Mouse (Mus musculus) frontal cortex, postnatal 10 days (tissue): ENCODE data around the gene Ctf1.
"Not testable (repeated sequence)": the region's sequence is repeated elsewhere in the genome, so short reads cannot be mapped to it uniquely, and the experiment has no call there.

Experiments
- DNase-seq, 2 experiments: peaks; one replicate each; pipeline ENCODE4 v3.0.0; 2022; ENCODE audit warnings: low spot score in 2 of 2, mixed read lengths in 1 of 2

Gene Ctf1

DNA sequence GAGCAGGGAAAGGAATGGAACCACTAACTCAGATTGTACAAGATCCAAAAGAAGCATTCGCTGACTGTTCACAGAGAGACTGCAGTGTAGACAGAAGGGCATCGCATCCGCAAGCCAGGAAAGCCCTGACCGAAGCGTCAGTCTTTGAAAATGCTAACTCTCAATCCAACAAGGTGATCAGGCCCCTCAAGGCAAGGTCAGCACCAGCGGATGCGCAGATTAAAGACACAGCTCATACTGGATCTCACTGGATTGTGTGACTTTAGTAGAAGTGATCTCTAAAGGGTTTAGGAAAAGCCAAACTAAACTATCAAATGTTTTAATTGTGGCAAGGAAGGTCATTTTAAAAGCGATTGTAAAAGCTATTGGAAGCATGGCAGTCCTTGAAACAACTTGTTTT is 19.2 kb upstream of the Ctf1 start:
- no peak for DNase-seq

DNA sequence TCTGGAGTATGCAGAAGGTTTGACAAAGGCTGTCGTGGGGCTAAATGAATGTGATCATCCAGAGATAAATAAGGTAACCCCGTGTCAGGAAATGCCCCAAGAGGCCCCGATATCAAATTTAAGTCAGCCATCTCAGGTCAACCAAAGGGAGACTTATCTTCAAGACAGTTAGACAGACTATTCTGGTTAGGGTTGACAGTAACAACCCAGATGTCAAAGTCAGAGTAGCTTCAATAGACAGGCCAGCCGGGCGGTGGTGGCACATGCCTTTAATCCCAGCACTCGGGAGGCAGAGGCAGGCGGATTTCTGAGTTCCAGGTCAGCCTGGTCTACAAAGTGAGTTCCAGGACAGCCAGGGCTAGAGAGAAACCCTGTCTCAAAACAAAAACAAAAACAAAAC is 18.8 kb upstream of the Ctf1 start:
- DNase-seq, result not testable (repeated sequence)

DNA sequence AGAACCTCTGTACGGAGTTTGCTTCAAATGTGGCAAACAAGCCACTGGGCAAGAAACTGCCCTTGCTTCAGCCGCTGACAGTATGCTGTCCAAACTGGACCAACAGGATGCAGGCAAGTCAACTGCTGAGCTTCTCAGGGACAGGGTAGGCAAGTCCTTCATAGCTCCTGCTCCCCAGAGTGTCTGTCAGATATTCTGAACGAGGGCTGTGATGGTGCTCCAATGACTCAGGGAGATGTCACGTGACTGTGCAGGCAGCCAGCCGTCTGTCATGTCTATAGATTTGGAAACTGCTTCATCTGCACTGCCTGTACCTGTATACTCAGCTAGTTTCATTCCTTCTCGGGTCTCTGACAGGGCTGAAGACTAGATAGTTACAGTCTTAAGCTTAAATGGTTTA is 13.6 kb upstream of the Ctf1 start:
- DNase-seq, result no peak

DNA sequence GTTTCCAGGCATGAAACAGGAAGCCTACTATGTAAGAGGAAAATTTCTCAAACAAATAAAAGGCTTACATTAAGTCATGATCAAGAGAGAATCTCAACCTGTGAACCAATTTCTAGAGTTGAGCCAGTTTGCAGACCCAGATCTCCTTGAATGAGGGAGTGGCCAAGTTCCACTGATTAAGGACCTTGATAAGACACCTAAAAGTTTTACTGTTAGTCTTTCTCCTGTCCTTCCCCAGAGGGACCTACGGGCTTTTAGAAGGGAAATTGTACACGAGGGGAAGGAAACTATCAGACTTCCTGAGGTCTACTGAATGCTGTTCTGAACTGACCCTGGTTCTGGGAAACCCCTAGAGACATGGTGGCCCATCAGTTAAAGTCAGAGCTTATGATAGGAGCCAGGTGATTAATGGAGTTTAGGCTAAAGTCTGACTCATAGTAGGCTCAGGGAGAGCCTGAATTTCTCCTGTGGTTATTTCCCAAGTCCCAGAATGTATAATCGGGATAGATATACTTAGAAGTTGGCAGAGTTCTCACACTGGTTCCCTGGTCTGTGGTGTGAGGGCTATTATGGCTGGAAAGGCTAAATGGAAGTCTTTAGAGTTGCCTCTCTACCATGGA is 11.7 kb upstream of the Ctf1 start:
- DNase-seq, result no peak

DNA sequence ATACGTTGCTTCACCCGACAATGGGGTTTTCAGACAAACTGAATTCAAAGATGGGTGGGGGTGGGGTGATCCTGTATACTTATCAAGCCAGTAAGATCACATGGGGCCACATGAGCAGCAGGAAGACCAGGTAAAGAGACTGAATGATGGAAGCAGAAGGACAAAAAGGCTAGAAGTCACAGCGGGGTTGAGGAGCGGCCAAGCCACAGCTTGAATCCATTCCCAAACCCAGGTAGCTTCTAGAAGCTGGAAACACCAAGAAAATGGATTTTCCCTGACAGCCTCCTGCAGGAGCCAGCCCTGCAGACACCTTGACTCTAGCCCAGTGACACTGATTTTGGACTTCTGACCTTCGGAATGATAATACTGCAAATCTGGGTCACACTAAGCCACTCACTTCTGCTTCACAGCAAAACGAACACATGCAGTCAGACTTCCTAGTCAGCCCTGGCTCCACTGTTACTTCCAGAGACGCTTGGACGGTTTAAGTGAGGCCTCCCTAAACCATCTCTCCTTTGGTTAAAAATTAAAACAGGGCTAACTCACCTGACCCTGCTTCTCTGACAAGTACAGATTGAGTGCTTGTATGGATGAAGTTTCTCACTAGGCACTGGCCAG is 8.9 kb upstream of the Ctf1 start:
- DNase-seq, result no peak

DNA sequence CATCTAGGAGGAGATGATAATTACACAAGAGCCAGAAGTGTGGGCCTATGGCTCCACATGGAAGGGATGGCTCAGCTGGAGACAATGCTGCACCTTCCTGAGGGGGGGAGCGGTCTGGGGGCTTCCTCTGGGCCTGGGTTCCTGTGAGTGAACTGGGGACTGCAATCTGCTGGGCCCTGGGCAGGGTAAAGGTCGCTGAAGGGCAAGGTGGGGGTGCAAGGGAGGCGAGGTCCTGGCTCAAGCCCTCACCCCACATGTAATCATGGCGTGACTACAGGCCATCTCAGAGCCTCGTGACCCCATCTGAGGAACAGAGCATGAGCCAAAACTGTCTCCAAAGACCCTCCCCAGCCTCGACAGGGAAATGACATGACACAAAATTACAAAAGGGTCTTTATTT is 7.9 kb upstream of the Ctf1 start:
- no peak for DNase-seq

DNA sequence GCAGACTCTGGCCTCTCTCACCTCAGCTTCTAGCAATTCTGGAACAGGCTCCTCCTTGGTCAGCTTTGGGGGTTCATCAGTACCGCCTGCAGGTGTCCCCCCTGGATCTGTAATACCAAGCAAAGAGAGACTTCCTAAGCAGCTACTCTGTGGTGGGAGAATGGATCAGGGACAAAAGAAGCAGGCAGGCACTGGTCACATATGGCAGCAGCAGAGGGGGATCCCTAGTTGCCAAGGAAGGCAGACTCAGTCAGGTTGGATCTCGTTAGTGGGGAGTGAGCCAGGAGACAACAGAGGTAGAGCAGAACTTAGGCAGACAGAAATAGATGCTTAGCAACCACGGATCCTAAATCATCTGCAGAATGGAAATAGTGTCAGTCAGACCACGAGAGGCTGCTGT is 6.8 kb upstream of the Ctf1 start:
- no peak for DNase-seq

DNA sequence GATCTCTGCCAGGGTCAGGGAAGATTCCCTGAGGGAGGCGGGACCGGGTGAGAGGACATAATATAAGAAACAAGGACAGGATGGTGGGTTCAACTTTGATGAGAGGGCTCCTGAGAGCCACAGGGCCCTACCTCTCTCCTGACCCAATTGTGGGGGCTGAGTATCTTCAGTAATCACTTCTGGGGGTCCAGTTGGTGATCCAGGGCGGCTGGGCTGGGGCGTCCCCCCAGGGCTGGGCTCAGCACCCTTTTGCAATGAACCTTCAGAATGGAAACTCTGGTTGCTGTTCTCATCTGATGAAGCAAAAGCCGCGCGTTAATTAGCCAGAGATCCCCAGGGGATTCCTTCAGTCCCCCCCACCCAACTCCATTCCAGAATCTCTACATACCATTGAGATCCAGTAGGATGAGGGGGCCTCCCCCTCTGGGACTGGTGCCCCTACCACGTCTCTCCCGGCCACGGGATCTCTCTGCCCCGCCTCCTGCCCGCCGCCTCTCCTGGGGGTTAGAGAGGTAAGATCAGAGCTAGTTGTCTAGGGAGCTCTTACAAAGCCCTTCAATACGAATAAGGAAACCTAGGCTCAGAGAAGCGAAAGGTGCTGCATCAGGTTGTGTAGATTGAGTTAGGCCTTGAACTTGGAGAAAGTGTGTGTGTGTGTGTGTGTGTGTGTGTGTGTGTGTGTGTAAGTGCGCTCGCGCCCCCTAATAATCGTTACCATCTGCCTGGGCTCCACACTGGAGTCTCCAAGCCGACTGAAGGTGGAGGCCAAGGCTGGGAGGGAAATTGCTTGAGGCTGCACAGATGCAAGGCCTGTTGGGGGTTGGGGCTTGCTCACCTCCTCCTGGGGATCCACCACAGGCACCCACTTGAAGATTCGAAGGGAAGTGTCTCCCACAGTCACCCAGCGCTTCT is 5.2 kb upstream of the Ctf1 start:
- DNase-seq, result no peak

DNA sequence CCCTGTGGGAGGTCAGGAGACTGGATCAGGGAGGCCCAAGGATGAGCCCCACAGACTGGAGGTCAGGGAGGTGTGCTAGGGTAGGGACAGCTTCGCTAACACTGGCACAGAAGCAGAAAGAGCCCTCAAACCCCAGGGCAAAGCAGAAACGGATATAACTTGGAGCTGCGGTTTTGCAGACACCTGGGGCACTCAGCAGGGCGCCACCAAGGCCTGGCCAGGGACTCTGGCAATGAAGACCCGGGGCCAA is 4.7 kb upstream of the Ctf1 start:
- no peak for DNase-seq

DNA sequence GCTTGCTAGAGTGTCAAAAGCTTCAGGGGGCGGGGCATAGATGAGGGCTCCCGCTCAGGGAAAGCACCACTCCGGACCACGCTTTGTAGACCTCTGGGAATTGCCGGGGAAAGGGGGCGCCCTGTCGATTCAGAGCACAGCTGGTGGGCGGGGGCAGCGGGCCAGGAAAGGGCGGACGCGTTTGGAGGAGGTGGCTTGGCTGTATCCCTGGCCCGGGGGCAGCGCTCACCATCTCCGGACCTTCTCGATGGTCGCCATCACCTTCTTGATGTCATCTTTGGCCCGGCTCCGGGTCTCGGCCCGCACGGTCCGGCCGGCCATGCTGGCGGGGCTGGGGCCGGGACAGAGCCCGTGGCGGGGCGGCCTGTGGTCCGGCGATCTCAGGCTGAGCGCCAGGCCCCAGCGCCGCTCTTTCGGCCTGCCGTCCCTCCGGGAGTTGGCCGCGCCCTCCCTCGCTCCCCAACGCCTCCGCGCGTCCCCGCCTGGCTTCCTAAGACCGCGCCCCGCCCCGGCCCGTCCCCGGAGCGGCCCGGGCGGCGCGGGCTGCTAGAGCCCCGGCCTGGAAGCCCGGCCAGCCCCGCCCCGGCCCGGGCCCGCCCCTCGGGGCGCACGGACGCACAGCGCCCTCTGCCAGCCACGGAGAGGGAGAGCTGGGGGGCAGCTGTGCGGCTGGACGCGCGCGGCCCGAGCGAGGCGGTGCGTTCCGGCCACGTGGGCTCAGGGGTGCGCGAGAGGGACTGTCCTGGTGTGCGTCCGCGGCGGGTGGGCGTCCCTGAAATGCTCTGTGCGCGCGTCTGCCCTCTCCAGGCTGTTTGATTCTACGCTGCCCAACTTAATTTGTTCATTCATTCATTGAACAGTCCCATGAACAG is 4.1 kb upstream of the Ctf1 start, which contains the start of gene Bcl7c:
Gene Bcl7c (minus strand): TSS at position 727 of the 872 bp plus-strand sequence.
- DNase-seq, result peak; percentile 86 to 88

DNA sequence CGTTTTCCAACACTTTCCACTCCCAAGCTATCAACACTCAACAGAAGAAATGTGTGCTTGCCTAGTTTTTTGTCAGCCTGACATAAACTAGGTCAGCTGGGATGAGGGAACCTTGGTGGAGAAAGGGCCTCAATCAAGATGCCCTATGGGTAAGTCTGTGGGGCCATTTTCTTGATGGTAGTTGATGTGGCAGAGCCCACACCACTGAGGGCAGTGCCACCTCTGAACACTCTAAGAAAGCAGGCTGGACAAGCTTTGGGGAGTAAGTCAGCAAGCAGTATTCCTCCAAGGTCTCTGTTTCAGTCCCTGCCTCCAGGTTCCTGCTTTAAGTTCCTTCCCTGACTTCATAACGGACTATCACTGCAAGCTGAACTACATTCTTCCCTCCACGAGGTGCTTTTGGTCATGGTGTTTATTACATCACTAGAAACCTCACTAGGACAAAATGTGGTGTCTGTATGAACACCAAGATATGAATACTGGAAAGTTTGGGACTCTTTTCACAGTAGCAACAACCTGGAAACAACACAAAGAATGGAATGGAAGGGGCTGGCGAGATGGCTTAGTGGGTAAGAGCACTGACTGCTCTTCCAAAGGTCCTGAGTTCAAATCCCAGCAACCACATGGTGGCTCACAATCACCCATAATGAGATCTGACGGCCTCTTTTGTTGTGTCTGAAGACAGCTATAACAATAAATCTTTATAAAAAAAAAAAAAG is 3.1 kb upstream of the Ctf1 start:
- DNase-seq, result no peak

DNA sequence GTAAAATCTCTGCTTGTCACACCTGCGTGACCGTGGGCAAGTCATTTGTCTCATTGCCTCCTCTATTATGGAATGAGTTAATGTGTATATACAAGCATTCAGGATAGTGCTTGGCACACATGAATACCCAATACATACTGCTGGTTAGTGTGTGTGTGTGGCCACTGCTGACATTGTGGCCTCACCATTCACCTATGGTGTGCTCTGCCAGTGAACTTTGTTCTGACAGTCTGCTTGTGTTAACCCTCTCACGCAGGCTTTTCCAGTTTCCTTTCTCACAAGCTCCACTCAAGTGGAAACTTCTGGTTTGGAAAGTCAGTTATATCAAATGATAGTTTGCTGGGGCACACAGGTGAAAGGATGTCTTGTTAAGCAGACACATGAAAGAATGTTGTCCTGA is 1.5 kb upstream of the Ctf1 start:
- DNase-seq, result no peak

DNA sequence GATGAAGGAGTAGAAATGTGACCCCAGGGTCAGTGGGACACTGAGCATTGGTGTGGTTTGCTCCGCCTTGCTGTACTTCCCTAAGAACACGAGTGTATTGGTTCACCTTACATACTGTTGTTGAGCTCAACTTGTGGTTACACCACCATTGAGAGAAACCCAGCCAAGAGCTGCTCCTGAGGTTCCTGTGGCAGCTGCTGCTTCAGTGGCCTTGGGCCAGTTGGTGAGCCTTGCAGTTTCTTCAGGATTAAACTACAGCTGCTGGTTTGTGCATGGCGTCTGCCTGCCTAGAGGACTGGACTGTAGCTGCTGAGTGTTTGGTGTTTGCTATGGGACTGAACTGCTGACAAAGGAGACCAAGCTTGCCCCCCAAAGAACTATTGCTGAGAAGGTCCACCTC is 1.1 kb upstream of the Ctf1 start:
- DNase-seq, result no peak

DNA sequence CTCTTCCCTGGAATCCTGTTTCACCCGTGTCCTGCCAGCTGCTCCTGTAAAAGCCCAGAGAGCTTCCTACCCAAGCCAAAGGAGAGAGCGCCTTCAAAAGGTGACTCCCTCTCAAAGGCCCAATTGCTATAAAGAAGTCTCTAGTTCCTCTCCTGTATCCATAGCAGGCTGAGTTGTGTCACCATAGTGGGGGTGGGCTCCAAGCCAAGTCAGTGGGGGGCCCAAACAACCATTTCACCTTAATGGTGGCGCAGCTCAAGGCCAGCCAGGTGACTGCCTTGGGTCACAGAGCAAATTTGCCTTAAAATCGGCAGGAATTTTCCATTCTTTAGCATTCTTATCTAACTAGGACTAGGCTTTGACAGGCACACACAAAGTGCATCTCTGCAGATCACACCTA is 2.3 kb downstream of the Ctf1 start:
- no peak for DNase-seq

DNA sequence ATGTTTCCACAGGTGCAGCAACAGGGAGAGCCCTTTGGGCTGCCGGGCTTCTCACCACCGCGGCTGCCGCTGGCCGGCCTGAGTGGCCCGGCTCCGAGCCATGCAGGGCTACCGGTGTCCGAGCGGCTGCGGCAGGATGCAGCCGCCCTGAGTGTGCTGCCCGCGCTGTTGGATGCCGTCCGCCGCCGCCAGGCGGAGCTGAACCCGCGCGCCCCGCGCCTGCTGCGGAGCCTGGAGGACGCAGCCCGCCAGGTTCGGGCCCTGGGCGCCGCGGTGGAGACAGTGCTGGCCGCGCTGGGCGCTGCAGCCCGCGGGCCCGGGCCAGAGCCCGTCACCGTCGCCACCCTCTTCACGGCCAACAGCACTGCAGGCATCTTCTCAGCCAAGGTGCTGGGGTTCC is 4.5 kb downstream of the Ctf1 start:
- DNase-seq, result peak in 1 of 2 experiments; percentile 61

DNA sequence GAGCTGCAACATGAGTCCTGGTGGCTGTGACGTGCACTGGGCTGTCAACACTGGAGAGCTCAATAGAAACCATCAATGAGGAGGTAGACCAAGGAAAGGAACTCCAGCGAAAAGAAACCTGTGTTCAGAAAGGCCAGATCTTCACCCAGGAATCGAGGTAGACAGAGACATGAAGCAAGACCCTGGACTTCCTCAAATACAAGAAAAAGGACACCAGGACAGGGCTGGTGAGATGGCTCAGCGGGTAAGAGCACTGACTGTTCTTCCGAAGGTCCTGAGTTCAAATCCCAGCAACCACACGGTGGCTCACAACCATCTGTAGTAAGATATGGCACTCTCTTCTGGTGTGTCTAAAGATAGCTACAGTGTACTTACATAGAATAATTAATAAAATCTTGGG is 5.8 kb downstream of the Ctf1 start:
- DNase-seq, result no peak

DNA sequence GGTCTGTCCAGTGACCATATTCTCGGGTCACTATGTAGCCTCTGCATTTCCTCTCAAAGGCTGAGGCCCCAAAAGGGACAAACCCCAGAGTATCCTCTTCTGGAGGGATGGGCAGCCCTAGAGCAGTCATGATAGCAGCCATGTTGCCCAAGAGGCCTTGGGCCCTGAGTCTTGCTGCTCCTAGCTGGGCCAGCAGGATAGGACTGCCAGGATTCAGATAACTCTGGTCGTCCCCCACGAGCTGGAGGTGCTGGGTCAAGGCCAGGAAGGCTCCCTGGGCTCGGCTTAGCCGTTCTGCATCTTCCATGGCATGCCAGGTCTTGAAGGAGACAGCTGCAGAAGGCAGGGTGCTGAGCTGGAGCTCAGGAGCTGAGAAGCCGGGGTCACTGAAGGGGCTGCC is 6.7 kb downstream of the Ctf1 start:
- DNase-seq, result no peak

DNA sequence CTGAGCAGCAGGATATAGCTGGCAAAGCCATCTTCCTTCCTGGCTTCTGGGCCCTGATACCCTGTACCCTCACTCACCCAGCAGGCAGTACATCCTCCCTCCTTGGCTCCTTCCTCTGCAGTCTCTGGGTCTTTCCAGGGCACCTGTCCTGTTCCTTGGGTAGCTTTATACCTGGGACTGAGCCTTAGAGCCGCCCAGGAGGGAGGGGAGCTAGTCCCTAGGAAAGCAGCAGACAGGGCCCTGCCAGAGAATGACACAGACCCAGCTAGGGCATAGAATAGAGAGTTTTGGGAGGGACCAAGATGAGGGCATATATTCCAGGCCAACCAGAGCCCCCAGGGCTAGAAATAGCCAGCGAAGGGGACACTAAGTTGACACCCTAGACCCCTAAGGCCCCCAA is 13.0 kb downstream of the Ctf1 start:
- DNase-seq, result no peak

DNA sequence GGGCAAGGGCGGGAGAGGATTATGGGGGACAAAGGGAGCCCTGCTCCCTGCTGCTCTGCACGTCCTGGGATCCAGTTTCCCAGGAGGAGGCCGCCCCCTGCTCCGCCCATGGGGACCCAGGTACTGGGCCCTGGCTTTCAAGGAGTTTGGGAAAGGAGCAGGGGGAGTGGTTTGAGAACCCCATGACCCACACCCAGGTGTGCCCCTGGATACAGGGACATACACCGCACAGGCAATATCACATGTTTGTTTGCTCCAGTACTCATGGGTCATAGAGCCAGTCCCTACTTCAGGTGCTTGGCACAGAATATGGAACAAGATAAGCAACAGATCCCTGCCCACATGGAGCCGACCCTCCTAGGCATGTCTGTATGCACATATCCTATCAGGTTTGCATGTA is 13.4 kb downstream of the Ctf1 start:
- DNase-seq, result no peak

DNA sequence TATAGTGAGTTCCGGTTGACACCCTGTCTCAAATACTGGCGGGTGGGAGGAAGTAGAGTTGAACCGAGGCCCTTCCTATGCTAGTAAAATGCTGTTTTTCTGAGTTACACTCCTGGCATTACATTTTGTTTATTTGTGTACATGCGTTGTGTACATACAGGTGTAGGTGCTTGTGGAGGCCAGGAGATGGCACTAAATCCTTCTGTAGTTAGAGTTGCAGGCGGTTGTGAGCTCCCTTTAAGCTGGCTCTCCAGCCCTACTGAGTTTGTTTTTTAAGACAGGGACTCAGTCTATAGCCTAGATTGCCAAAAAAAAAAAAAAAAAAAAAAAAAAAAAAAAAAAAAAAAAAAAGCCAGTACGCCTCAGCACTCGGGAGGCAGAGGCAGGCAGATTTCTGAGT is 15.4 kb downstream of the Ctf1 start:
- DNase-seq, result no peak

DNA sequence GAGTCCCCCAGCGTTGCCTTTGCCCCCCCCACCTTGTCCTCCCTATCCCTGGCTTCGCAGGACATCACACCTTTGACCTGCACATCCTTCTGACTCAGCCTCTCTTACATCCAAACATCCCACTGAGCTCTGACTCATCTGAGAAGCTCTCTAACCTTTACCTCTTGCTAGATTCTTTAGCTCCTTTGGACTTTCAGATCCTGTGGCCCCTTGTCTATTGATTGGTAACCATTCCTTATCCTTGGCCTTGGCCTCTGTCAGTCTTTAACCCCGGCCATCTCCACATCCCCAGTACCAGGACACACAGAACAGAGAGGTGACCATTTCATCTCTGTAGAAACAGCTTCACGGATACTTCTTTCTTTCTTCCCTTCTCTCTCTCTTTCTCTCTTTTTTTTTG is 17.6 kb downstream of the Ctf1 start:
- DNase-seq, result no peak

DNA sequence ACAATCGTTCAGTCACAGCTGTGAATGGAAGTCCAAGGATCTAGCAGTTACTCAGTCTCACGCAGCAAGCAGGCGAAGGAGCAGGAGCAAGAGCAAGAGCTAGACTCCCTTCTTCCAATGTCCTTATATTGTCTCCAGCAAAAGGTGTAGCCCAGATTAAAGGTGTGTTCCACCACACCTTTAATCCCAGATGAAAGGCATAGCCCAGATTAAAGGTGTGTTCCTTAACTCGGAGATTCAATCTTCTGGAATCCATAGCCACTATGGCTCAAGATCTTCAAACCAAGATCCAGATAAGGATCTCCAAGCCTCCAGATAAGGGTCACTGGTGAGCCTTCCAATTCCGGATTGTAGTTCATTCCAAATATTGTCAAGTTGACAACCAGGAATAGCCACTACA is 19.5 kb downstream of the Ctf1 start, which contains the start of gene Ctf2:
Gene Ctf2 (minus strand): TSS at position 101 of the 400 bp plus-strand sequence.
- not testable (repeated sequence) for DNase-seq
